Mouse (Mus musculus) ES-E14 (cell line): Measurements from ENCODE around the gene Dagla. TPM values are rescaled to one million over a fixed set of nuclear protein-coding genes. Genes with fewer than 3 reads are reported as not detected.

ENCODE experiments used
- DNase-seq: peaks from one replicate; pipeline ENCODE4 v3.0.0-alpha.2; 2013; ENCODE audit warnings: low read depth, low spot score
- H3K27ac ChIP-seq: 2 replicates; pipeline ENCODE4 v1.5.1; 2012; ENCODE audit warnings: low read depth, mild to moderate bottlenecking, low read length, moderate library complexity, mixed read lengths; ENCODE audit not compliant: poor library complexity, insufficient read depth, severe bottlenecking
- H3K36me3 ChIP-seq: 2 replicates; pipeline ENCODE4 v1.6.1; 2012; ENCODE audit warnings: mild to moderate bottlenecking, low read length, moderate library complexity, mixed read lengths; ENCODE audit not compliant: control insufficient read depth, poor library complexity, insufficient read depth, severe bottlenecking
- H3K4me1 ChIP-seq, 2 experiments: fragments of 150-350 bp in 1 of 2; sonication (generic) in 1 of 2; 2 replicates each; pipeline ENCODE4 v1.6.1; 2012; ENCODE audit warnings: low read length in 2 of 2, mild to moderate bottlenecking in 1 of 2, mixed read lengths in 1 of 2; ENCODE audit not compliant: control insufficient read depth in 2 of 2, insufficient read depth in 2 of 2, poor library complexity in 1 of 2
- H3K4me3 ChIP-seq, 2 experiments: fragments of 150-350 bp in 1 of 2; sonication (generic) in 1 of 2; 2 replicates each; pipeline ENCODE4 v1.5.1; 2012; ENCODE audit warnings: low read length in 2 of 2, low read depth in 1 of 2, mild to moderate bottlenecking in 1 of 2, mixed read lengths in 1 of 2; ENCODE audit not compliant: insufficient read depth in 1 of 2, poor library complexity in 1 of 2, severe bottlenecking in 1 of 2
- H3K9ac ChIP-seq: 2 replicates; pipeline ENCODE4 v1.6.1; 2012; ENCODE audit warnings: low read depth, mild to moderate bottlenecking, low read length, mixed read lengths; ENCODE audit not compliant: poor library complexity, insufficient read depth, severe bottlenecking
- H3K9me3 ChIP-seq: fragments of 150-350 bp; sonication (generic); 2 replicates; pipeline ENCODE4 v1.6.1; 2012; ENCODE audit warnings: low read depth, mild to moderate bottlenecking, low read length; ENCODE audit not compliant: control insufficient read depth, insufficient read depth
- CHD2 ChIP-seq: IDR thresholded peaks from 2 replicates; pipeline ENCODE4 v1.6.1; 2014; ENCODE audit warnings: mild to moderate bottlenecking, low read depth, low read length, inconsistent platforms
- HCFC1 ChIP-seq: IDR thresholded peaks from 2 replicates; pipeline ENCODE4 v1.6.1; 2012; ENCODE audit warnings: low read length, inconsistent platforms, borderline replicate concordance; ENCODE audit not compliant: insufficient read depth
- MAFK ChIP-seq: IDR thresholded peaks from 2 replicates; pipeline ENCODE4 v1.6.1; 2014; ENCODE audit warnings: mild to moderate bottlenecking, low read depth, low read length, inconsistent platforms; ENCODE audit not compliant: insufficient read depth
- ZC3H11A ChIP-seq: IDR thresholded peaks from 2 replicates; pipeline ENCODE4 v1.6.1; 2012; ENCODE audit warnings: low read depth, mild to moderate bottlenecking, inconsistent platforms, low read length, borderline replicate concordance
- ZNF384 ChIP-seq: IDR thresholded peaks from 2 replicates; pipeline ENCODE4 v1.6.1; 2012; ENCODE audit warnings: low read depth, low read length, inconsistent platforms
- in situ Hi-C, 2 experiments: fragments of 600-800 bp; cut with MboI; formaldehyde crosslinking; loops; one replicate each; pipeline ENCODE4 v1.15.1; 2025; ENCODE audit warnings: low sequenced_read_pairs in 2 of 2, inconsistent platforms in 1 of 2; ENCODE audit not compliant: unreplicated experiment in 2 of 2
- total RNA-seq: library from RNA; depleted of rRNA; stranded (reverse); fragments of 300-350 nt; gene quantifications from 2 replicates; pipeline ENCODE4 v1.2.3, GENCODE M21; 2012

Gene Dagla
- total RNA-seq, 1 experiment = 1.2 TPM

- TF ChIP-seq HCFC1 (no peak), ZNF384 (no peak), MAFK (no peak), ZC3H11A (no peak), CHD2 (no peak)
- Histone ChIP-seq H3K9ac (no peak overlapping the region), H3K9me3 (no peaks in the 10 kb centered on the region), H3K27ac (no peak overlapping the region), H3K36me3 (no peaks in the 10 kb centered on the region), H3K4me3 (no peak overlapping the region), H3K4me1 (no peaks in the 10 kb centered on the region)
- no peak for DNase-seq
- in situ Hi-C loops = no loop called here
These were observed 12.7 kb upstream of the Dagla start for GRCm38 (mm10) chr19:10317358-10317757.

DNA sequence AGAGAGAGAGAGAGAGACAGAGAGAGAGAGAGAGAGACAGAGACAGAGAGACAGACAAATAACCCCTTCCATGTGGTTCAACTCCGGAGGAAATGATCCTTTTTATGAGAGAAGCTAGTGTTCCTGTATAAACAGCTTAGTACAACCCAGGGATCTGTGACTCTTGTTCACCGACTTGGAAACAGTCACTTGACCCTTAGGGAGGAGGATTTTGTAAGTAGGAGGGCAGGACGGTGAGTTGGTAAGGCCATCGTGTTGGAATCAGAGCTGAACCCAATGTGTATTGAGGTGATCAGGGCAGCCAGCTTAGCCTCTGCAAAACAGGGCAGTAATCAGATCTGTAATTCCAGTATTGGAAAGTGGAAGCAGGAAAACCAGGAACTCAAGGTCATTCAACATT is 12.3 kb upstream of the Dagla start:
- no peak for DNase-seq
- Histone ChIP-seq H3K36me3 (no peaks in the 10 kb centered on the region), H3K9me3 (no peaks in the 10 kb centered on the region), H3K4me3 (no peak overlapping the region), H3K27ac (no peak overlapping the region), H3K4me1 (no peaks in the 10 kb centered on the region), H3K9ac (no peak overlapping the region)
- in situ Hi-C loops = no loop called here
- TF ChIP-seq ZC3H11A = no peak
- TF ChIP-seq HCFC1 = no peak
- no peak for TF ChIP-seq CHD2
- no peak for TF ChIP-seq MAFK
- no peak for TF ChIP-seq ZNF384

- no peak overlapping the region for H3K27ac ChIP-seq
- TF ChIP-seq MAFK = no peak
- TF ChIP-seq HCFC1 = no peak
- no peak for TF ChIP-seq ZNF384
- no peak for TF ChIP-seq CHD2
- no peak for TF ChIP-seq ZC3H11A
- H3K9ac ChIP-seq = no peak overlapping the region; the same call in 1 of the 2 replicates
- H3K4me1 ChIP-seq = no peaks in the 10 kb centered on the region
- H3K4me3 ChIP-seq = no peak overlapping the region
- no peaks in the 10 kb centered on the region for H3K9me3 ChIP-seq
- H3K36me3 ChIP-seq = no peaks in the 10 kb centered on the region
- DNase-seq = no peak
- in situ Hi-C loops = no loop called here
These were observed 7.4 kb upstream of the Dagla start for GRCm38 (mm10) chr19:10312072-10312471.

- no peak for DNase-seq
- Histone ChIP-seq H3K4me3 (no peak overlapping the region), H3K9me3 (no peaks in the 10 kb centered on the region), H3K27ac (no peak overlapping the region), H3K4me1 (peaks cover 0 to 10% of the 10 kb centered on the region in 2 experiments; a peak in 1 of 4 replicates), H3K36me3 (no peaks in the 10 kb centered on the region), H3K9ac (no peak overlapping the region)
- TF ChIP-seq MAFK (no peak), ZC3H11A (no peak), CHD2 (no peak), ZNF384 (no peak), HCFC1 (no peak)
- in situ Hi-C loops = no loop called here
These were observed 4.3 kb upstream of the Dagla start for GRCm38 (mm10) chr19:10308990-10309389.

GRCm38 (mm10) chr19:10307941-10308340 is 3.3 kb upstream of the Dagla start:
- TF ChIP-seq HCFC1 = no peak
- TF ChIP-seq MAFK = no peak
- no peak for TF ChIP-seq ZNF384
- no peak for TF ChIP-seq ZC3H11A
- no peak for TF ChIP-seq CHD2
- H3K9ac ChIP-seq = no peak overlapping the region
- in situ Hi-C loops = no loop called here
- H3K36me3 ChIP-seq = no peaks in the 10 kb centered on the region
- peaks cover 0 to 10% of the 10 kb centered on the region in 2 experiments; a peak in 1 of 4 replicates for H3K4me1 ChIP-seq
- H3K9me3 ChIP-seq = no peaks in the 10 kb centered on the region
- no peak overlapping the region for H3K27ac ChIP-seq
- no peak overlapping the region for H3K4me3 ChIP-seq
- DNase-seq = no peak
